Mouse (Mus musculus): ENCODE data around the gene Cidec. TPM values are rescaled to one million over a fixed set of nuclear protein-coding genes. Genes with fewer than 3 reads are reported as not detected.

Cidec gene
- polyA plus RNA-seq, 2 experiments from 2014 or later = not detected

Other genes starting within 250 kb of the Cidec start
- gene Lhfpl4, start 240.4 kb downstream of the Cidec start, polyA plus RNA-seq (2017; shearing (Covaris generic)) = 1 to 10 TPM in 1 of 2 experiments, not detected in 1; 1.2 TPM
- 10 to 100 TPM; 15.1 to 16.7 TPM for gene Mtmr14, start 197.9 kb downstream of the Cidec start, polyA plus RNA-seq (2017; shearing (Covaris generic))
- gene Cpne9, start 153.5 kb downstream of the Cidec start, polyA plus RNA-seq (2017; shearing (Covaris generic)) = under 1 TPM; 0.08 to 0.20 TPM
- 10 to 100 TPM; 10.6 to 11.2 TPM for gene Brpf1, start 128.6 kb downstream of the Cidec start, polyA plus RNA-seq (2017; shearing (Covaris generic))
- 10 to 100 TPM; 14.1 to 23.2 TPM for gene Ogg1, start 108.8 kb downstream of the Cidec start, polyA plus RNA-seq (2017; shearing (Covaris generic))
- 1 to 10 TPM; 1.5 to 1.6 TPM for gene Camk1, start 91.8 kb downstream of the Cidec start, polyA plus RNA-seq (2017; shearing (Covaris generic))
- gene Tada3, start 57.9 kb downstream of the Cidec start, polyA plus RNA-seq (2017; shearing (Covaris generic)) = 10 to 100 TPM; 32.8 to 49.4 TPM
- gene Arpc4, start 57.6 kb downstream of the Cidec start, polyA plus RNA-seq (2017; shearing (Covaris generic)) = 100 to 1,000 TPM; 658 to 920 TPM
- 10 to 100 TPM; 10.6 to 15.3 TPM for gene Ttll3, start 46.5 kb downstream of the Cidec start, polyA plus RNA-seq (2017; shearing (Covaris generic))
- gene Rpusd3, start 16.4 kb downstream of the Cidec start, polyA plus RNA-seq (2017; shearing (Covaris generic)) = 10 to 100 TPM in 1 of 2 experiments, 1 to 10 TPM in 1; 5.4 to 18.7 TPM
- 10 to 100 TPM; 40.7 to 68.9 TPM for gene Jagn1, start 6.8 kb upstream of the Cidec start, polyA plus RNA-seq (2017; shearing (Covaris generic))
- under 1 TPM; 0.97 TPM for gene Il17re, start 22.7 kb upstream of the Cidec start, polyA plus RNA-seq (2017; shearing (Covaris generic))
- gene Il17rc, start 35.7 kb upstream of the Cidec start, polyA plus RNA-seq (2017; shearing (Covaris generic)) = not detected
- 1 to 10 TPM; 2.7 to 8.0 TPM for gene Creld1, start 47.5 kb upstream of the Cidec start, polyA plus RNA-seq (2017; shearing (Covaris generic))
- under 1 TPM in 1 of 2 experiments, not detected in 1; 0.20 TPM for gene Prrt3, start 66.2 kb upstream of the Cidec start, polyA plus RNA-seq (2017; shearing (Covaris generic))
- gene Emc3, start 95.9 kb upstream of the Cidec start, polyA plus RNA-seq (2017; shearing (Covaris generic)) = 10 to 100 TPM; 57.7 to 61.8 TPM
- 1 to 10 TPM; 4.4 to 7.2 TPM for gene Fancd2, start 95.9 kb upstream of the Cidec start, polyA plus RNA-seq (2017; shearing (Covaris generic))
- gene Fancd2os, start 165.0 kb upstream of the Cidec start, polyA plus RNA-seq (2017; shearing (Covaris generic)) = not detected
- 100 to 1,000 TPM; 275 to 326 TPM for gene Brk1, start 169.0 kb upstream of the Cidec start, polyA plus RNA-seq (2017; shearing (Covaris generic))
- gene Vhl, start 188.2 kb upstream of the Cidec start, polyA plus RNA-seq (2017; shearing (Covaris generic)) = 10 to 100 TPM in 1 of 2 experiments, 1 to 10 TPM in 1; 7.1 to 14.5 TPM
- 10 to 100 TPM; 21.9 to 29.8 TPM for gene Irak2, start 202.7 kb upstream of the Cidec start, polyA plus RNA-seq (2017; shearing (Covaris generic))

All from activated CD4-positive, CD25-positive, alpha-beta regulatory T cell, adult 4 months (primary cell).